ENCODE assay signal across 27 mouse cellular contexts in the genomic region with DNA sequence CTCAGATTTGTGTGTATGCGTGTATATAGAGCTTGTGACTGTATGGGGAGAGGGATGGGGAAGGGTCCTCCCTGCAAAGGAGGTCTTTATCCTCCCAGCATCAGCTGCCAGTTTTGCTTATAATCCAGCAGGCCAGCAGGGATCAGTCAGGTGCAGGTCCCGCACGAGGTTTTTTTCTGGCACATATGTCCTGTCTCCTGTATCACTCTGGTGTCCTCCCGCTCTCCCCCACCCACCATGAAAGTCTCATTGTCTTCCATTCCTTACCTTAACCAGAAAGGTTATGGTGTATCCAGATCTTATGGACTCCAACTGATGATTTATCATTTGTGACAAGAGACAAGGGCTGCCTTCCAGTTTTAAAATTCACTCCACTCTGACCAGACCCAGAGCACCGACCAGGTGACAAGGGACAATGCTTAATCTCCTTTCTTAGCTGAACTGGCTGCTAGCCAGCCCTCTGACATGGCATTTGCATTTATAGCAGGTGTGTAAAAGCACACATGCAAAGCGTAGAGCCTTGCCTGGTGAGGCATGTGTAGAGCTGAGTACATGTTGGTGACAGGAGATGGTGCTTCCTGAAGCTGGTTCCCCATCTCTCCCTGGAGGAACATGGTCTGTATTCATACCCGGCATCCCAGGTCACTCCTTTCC. TPM values are rescaled to one million over a fixed set of nuclear protein-coding genes. Genes with fewer than 3 reads are reported as not detected.
DNase-seq lines count a peak whose midpoint lies in the region; ATAC-seq and TF ChIP-seq lines count a peak whose summit lies in the region.
"Had no signal": no experiment of that assay in that cellular context is flagged by ENCODE, and none has a peak within 500 bp of the region (broad histone marks: within the 10 kb centered on the region; RNA-seq: fewer than 3 reads in every experiment).

No protein-coding gene starts in this region.

- no peak overlapping the region for H3K9ac ChIP-seq in stomach, embryonic 15.5 days
- H3K9ac ChIP-seq in stomach, postnatal 0 days (ENCODE audit: low read length) = no peak overlapping the region
- no peak overlapping the region for H3K9ac ChIP-seq in forebrain, embryonic 15.5 days (replicated peaks)
- H3K9ac ChIP-seq: embryonic facial prominence, embryonic 13.5 days; heart, embryonic 13.5 days; limb, embryonic 15.5 days; liver, embryonic 15.5 days; lung, embryonic 15.5 days; neural tube, embryonic 12.5 days had no signal

- peak overlapping the region; percentile 91 for H3K27ac ChIP-seq in layer of hippocampus, adult 2 months
- H3K27ac ChIP-seq in stomach, embryonic 15.5 days = 0 out of 2 replicates have a peak overlapping the region, but pooled peaks have one; percentile 16
- H3K27ac ChIP-seq in stomach, postnatal 0 days (replicated peaks) = no peak overlapping the region
- no peak overlapping the region for H3K27ac ChIP-seq in forebrain, embryonic 15.5 days (replicated peaks)
- H3K27ac ChIP-seq: embryonic facial prominence, embryonic 13.5 days; heart, adult 2 months; heart, embryonic 13.5 days; left cerebral cortex, adult 2 months; limb, embryonic 15.5 days; liver, embryonic 15.5 days; lung, embryonic 15.5 days; neural tube, embryonic 12.5 days had no signal

- TF ChIP-seq EP300 in stomach, postnatal 0 days (optimal IDR thresholded peaks at IDR 0.05) = no peak

- H3K4me2 ChIP-seq in stomach, embryonic 15.5 days = no peak overlapping the region
- no peak overlapping the region for H3K4me2 ChIP-seq in stomach, postnatal 0 days (replicated peaks; ENCODE audit: low read depth)
- H3K4me2 ChIP-seq in forebrain, embryonic 15.5 days (replicated peaks) = no peak overlapping the region
- H3K4me2 ChIP-seq: embryonic facial prominence, embryonic 13.5 days; heart, embryonic 13.5 days; limb, embryonic 15.5 days; liver, embryonic 15.5 days; lung, embryonic 15.5 days; neural tube, embryonic 12.5 days had no signal

- no peaks in the 10 kb centered on the region for H3K9me3 ChIP-seq in stomach, embryonic 15.5 days
- no peaks in the 10 kb centered on the region for H3K9me3 ChIP-seq in stomach, postnatal 0 days (ENCODE audit: control insufficient read depth, low read length)
- H3K9me3 ChIP-seq in forebrain, embryonic 15.5 days = no peaks in the 10 kb centered on the region
- H3K9me3 ChIP-seq: embryonic facial prominence, embryonic 13.5 days; G1E; heart, embryonic 13.5 days; limb, embryonic 15.5 days; liver, embryonic 15.5 days; lung, embryonic 15.5 days; megakaryocyte, embryonic 14.5 days; neural tube, embryonic 12.5 days had no signal

- peak; percentile 57 to 64 for DNase-seq in cerebellum, postnatal 25 days
- DNase-seq in layer of hippocampus, adult 2 months (ENCODE audit: low spot score in 2 of 2) = no peak
- no peak for DNase-seq in layer of hippocampus, postnatal 10 days (ENCODE audit: low spot score in 2 of 2)
- no peak for DNase-seq in stomach, postnatal 0 days (ENCODE audit: low spot score)
- no peak for DNase-seq in frontal cortex, postnatal 25 days (ENCODE audit: low spot score in 2 of 2)
- DNase-seq: heart, adult 2 months; heart, postnatal 14 days; kidney, adult 11 months; kidney, postnatal 4 days; lung, postnatal 36 days; right cerebral cortex, postnatal 4 days; thymus, adult 18-20 months; thymus, postnatal 36 days had no signal

- H3K36me3 ChIP-seq in stomach, embryonic 15.5 days = no peaks in the 10 kb centered on the region
- no peaks in the 10 kb centered on the region for H3K36me3 ChIP-seq in stomach, postnatal 0 days (ENCODE audit: control insufficient read depth, insufficient read depth, low read length)
- no peaks in the 10 kb centered on the region for H3K36me3 ChIP-seq in forebrain, embryonic 15.5 days
- H3K36me3 ChIP-seq: embryonic facial prominence, embryonic 13.5 days; G1E; heart, embryonic 13.5 days; limb, embryonic 15.5 days; liver, embryonic 15.5 days; lung, embryonic 15.5 days; neural tube, embryonic 12.5 days had no signal

- 71% methylated on average over 7 of the region's 7 CpGs for WGBS in stomach, embryonic 15.5 days
- WGBS in stomach, postnatal 0 days = 66% methylated on average over 7 of the region's 7 CpGs
- 67% methylated on average over 7 of the region's 7 CpGs for WGBS in forebrain, embryonic 15.5 days

- H3K4me1 ChIP-seq in stomach, embryonic 15.5 days = 0 out of 2 replicates have a peak, but pooled peaks cover 12% of the 10 kb centered on the region
- no peaks in the 10 kb centered on the region for H3K4me1 ChIP-seq in stomach, postnatal 0 days (replicated peaks; ENCODE audit: control insufficient read depth, insufficient read depth)
- no peaks in the 10 kb centered on the region for H3K4me1 ChIP-seq in forebrain, embryonic 15.5 days
- H3K4me1 ChIP-seq: embryonic facial prominence, embryonic 13.5 days; neural tube, embryonic 12.5 days had no signal

- ATAC-seq in cerebellum, adult (ENCODE audit: insufficient number of reproducible peaks, low FRiP score, low TSS enrichment) = no peak; the same call in 1 of the 2 replicates
- no peak; the same call in 1 of the 2 replicates for ATAC-seq in stomach, embryonic 15.5 days (ENCODE audit: insufficient read depth, low FRiP score, low read depth)
- ATAC-seq in stomach, postnatal 0 days (ENCODE audit: low FRiP score, low TSS enrichment) = no peak
- no peak for ATAC-seq in forebrain, embryonic 15.5 days (replicated peaks)
- ATAC-seq: forebrain, embryonic 14.5 days had no signal

- no peaks in the 10 kb centered on the region for H3K27me3 ChIP-seq in stomach, embryonic 15.5 days (replicated peaks)
- no peaks in the 10 kb centered on the region for H3K27me3 ChIP-seq in stomach, postnatal 0 days (ENCODE audit: control insufficient read depth, insufficient read depth, low read length)
- H3K27me3 ChIP-seq in forebrain, embryonic 15.5 days = no peaks in the 10 kb centered on the region
- H3K27me3 ChIP-seq: embryonic facial prominence, embryonic 13.5 days; heart, embryonic 13.5 days; limb, embryonic 15.5 days; liver, embryonic 15.5 days; lung, embryonic 15.5 days had no signal

- no peak for TF ChIP-seq CTCF in layer of hippocampus, adult 2 months (conservative IDR thresholded peaks at IDR 0.05)
- TF ChIP-seq CTCF in stomach, postnatal 0 days (IDR thresholded peaks at IDR 0.05; ENCODE audit: low read depth) = no peak

- H3K4me3 ChIP-seq in layer of hippocampus, adult 2 months = no peak overlapping the region
- no peak overlapping the region for H3K4me3 ChIP-seq in stomach, embryonic 15.5 days (replicated peaks)
- H3K4me3 ChIP-seq in stomach, postnatal 0 days (ENCODE audit: low read depth, low read length) = no peak overlapping the region
- H3K4me3 ChIP-seq in forebrain, embryonic 15.5 days = no peak overlapping the region
- H3K4me3 ChIP-seq: embryonic facial prominence, embryonic 13.5 days; heart, adult 2 months; heart, embryonic 13.5 days; left cerebral cortex, adult 2 months; limb, embryonic 15.5 days; liver, embryonic 15.5 days; lung, embryonic 15.5 days; megakaryocyte, embryonic 14.5 days; neural tube, embryonic 12.5 days had no signal

RNA-seq across cellular contexts. Expression of gene Neurl1a, which starts 43.0 kb away (rescaled TPM):
- 100 to 1,000 TPM; 180 to 194 TPM for total RNA-seq in layer of hippocampus, adult 2 months (2021)
- total RNA-seq in layer of hippocampus, postnatal 10 days (2021) = 100 to 1,000 TPM; 112 to 133 TPM
- 7.5 and 8.5 TPM in 2 replicates for polyA plus RNA-seq in stomach, embryonic 15.5 days (2015; fragmentation: Nextera tagmentation; extraction: Ambion mirVana)
- 3.9 TPM in 2 replicates for polyA plus RNA-seq in stomach, postnatal 0 days (2015; fragmentation: Nextera tagmentation; extraction: Ambion mirVana)
- polyA plus RNA-seq in forebrain, embryonic 15.5 days (2015; fragmentation: Nextera tagmentation; extraction: Ambion mirVana) = 7.2 and 7.9 TPM in 2 replicates
- total RNA-seq: monocyte, adult 5-6 weeks had no signal
- polyA plus RNA-seq: G1E had no signal

Comparison
In these comparisons a context has a peak if more than half of its experiments do, and no peak if none do; other contexts are left out.
1. H3K27ac ChIP-seq: peak in layer of hippocampus, adult 2 months (single experiment) and stomach, embryonic 15.5 days (single experiment); none in stomach, postnatal 0 days (single experiment) and forebrain, embryonic 15.5 days (single experiment).
2. DNase-seq: peak in cerebellum, postnatal 25 days (2 of 2); none in layer of hippocampus, adult 2 months (0 of 2), layer of hippocampus, postnatal 10 days (0 of 2), stomach, postnatal 0 days (single experiment) and frontal cortex, postnatal 25 days (0 of 2).